Mouse (Mus musculus): ENCODE results near the gene Pi4k2b.
A peak's percentile ranks its signal among the peaks of the same experiment; 100 is the strongest.
"Not testable (repeated sequence)": the region's sequence is repeated elsewhere in the genome, so short reads cannot be mapped to it uniquely, and the experiment has no call there.

Pi4k2b gene

DNA sequence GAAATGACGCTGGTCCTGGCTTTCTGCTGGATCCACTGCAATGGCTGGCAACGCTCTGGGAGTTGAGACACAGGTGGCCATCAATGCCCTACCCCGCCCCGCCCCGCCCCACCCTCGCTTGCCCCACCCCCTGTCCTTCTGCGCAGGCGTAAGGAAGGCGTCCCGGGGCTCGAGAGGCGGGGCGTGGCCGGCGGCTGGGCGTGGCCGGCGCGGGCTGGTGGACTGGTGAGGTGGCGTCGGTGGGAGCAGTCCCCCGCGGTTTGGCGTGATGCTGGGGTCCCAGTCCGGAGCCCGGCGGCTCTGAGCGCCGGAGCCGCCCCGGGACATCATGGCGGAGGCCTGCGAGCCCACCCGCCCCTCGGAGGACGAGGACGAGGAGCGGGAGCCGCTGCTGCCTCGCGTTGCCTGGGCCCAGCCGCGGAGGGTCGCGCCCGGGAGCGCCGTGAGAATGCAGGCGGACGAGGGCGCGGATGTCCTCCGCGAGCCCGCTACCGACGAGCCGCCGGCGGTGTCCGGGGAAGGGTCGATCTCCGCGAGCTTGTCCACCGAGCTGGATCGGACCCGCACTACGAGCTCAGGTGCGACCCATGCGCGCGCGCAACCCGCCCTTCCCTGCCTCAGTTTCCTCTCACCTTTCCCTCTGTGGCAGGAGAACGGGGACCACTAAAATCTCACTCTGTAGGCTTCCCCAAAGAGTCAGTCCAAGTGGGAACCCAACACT is at the start of gene Pi4k2b:
TSS of gene Pi4k2b (plus strand) at position 184 of the 721 bp plus-strand sequence.
- peak; percentile 77 for DNase-seq (ENCODE audit: low spot score)

DNA sequence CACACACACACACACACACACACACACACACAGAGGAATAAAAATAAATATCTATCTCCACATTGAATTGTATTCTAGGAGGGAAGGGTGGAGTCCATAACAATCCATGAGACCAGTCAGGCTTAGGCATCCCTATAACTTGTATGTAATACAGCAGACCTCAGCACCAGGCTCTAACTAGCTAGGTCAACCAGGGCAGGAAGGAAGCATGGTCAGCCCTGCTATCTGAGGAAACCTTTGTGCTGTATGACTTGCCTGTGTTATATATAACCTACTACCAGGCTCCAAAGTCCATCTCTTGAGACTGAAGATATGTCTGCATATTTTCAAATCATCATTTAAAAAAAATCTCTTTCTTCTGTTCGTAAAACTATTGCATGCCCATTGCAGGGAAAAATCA is 44.1 kb upstream of the Pi4k2b start:
- no peak for DNase-seq (ENCODE audit: low spot score)

DNA sequence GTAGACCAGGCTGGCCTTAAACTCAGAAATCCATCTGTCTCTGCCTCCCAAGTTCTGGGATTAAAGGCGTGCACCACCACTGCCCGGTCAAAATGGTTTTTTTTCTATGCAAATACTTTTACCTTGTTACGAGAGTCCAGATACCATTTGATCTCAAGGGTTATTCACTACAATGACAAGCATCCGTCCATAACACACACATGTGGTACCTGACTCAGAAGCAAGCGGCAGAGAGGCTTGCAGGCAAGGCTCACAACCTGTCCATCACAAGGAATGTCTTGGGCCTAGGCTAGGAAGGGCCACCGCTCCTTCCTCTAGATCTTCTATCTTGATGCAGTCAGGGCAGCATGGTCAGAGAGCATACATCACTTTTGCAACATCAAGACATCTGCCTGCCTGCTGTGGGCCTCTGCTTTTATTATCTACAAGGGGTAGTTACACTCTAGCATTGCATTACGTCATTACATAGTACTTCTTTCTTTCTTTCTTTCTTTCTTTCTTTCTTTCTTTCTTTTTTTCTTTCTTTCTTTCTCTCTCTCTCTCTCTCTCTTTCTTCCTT is 43.4 kb upstream of the Pi4k2b start:
- not testable (repeated sequence) for DNase-seq (ENCODE audit: low spot score)

DNA sequence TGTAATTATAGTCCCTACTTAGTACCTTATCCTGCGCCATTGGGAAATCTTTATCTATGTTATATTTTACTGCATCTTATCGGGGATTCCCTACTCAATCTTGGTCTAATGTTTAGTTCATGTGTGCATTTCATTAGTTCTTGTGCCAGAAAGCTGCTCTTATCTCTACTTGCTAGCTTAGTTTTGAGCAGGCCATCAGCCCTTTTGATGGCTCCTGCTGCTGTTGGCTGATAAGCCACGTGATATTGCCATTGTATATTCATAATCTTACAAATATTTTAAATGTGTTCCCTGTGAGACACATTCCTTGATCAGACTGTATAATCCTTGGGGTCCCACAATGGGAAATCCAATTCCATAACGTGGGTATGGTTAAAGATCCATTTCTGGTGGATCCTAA is 36.8 kb upstream of the Pi4k2b start:
- DNase-seq (ENCODE audit: low spot score): no peak

DNA sequence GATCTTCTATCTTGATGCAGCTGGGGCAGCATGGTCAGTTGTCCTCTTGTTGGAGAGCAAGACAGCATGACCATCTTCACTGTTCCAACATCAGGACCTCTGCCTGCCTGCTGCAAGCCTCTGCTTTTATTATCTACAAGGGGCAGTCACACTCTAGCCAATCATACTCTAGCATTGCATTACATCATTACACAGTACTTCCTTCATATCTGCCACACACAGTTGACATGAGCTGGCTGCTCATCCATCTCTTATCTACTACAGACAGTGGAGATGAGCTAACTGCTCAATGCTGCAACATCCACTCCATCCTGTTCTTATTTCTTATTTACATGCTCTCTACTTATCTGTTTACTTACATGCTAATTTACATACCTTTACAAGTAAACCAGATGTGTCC is 28.7 kb upstream of the Pi4k2b start:
- DNase-seq (ENCODE audit: low spot score): no peak

DNA sequence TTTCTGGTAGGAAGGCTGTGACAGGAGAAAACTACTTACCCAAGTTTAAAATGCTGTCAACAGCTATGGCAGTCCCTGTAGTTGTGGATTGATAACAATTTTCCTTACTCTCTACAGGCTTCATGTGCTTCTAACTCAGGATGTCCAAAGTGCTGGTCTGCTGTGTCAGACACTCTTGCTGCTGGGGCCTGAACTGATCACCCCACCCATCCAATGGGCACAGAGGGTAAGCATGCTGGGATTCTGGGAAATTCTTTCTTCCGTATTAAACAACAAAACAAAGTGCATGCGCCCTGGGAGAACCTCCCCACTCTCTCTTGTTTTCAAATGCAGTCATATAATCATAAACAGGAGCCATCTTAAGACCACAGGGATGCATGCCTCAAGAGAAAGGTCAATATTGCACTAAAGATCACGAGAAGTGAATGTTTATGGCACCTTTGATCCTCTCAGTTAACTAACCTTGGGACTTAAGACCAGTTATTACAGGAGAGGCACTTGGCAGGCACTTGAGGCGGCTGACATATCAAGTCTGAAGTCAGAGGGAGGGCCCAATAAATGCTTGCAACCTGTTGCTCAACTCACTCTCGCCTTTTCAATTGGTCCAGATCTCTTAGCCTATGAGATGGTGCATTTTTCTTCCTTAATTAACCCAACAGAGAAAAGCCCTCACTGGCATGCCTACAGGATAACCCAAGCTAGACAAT is 24.5 kb upstream of the Pi4k2b start:
- DNase-seq (ENCODE audit: low spot score): no peak

DNA sequence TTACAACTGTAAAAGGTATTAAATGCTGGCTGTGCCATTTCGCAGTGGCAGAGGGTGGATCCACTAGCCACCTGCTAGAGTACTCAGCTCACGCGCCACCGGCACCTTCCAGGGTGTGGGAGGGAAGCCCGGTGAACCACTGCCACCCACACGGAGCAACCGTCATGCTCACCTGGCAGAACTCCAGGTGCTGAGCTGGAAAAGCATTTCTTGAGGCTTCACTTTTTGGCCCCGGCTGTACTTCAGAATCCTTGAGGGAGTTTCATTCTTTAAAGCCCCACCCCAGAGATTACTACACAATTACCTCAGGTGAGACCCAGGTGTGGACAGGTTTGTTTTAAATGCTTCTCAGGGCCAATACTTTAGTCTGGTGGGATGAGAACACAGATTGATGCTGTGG is 20.4 kb upstream of the Pi4k2b start:
- DNase-seq (ENCODE audit: low spot score): no peak

DNA sequence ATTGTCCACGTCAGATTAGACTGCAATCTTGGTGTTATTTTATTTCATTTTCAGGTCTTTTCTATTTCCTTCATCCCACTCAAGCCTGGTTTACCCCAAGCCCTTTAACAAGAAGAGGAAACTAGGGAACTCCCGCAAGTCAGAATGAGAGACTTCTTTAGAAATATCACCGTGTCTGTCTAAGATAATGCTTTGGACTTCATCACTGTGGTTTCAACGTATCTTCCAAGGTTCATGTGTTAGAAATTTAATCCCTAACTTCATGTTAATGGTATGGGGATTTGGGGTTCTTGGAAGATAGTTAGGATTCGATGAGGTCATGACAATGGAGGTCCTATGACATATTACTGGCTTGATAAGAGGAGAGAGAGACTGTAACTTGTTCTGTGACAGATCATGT is 13.6 kb upstream of the Pi4k2b start:
- DNase-seq (ENCODE audit: low spot score): no peak

DNA sequence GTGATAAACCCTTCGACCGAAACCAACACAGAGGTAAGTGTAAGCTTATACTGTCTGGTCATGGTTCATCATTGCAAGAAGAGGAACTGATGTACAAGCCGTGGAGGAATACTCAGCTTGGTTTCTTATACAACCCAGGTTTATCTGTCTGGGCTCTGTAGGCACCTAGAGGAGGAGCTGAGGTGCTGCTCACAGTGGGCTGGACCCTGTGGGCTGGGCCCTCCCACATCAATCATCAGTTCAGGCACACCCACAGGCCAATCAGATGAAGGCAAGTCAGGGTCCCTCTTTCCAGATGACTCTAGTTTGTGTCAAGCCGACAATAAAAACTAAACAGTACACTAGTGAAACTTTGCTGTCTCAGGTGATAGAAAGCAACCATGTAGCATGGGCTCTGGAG is 8.6 kb upstream of the Pi4k2b start:
- DNase-seq (ENCODE audit: low spot score): no peak

DNA sequence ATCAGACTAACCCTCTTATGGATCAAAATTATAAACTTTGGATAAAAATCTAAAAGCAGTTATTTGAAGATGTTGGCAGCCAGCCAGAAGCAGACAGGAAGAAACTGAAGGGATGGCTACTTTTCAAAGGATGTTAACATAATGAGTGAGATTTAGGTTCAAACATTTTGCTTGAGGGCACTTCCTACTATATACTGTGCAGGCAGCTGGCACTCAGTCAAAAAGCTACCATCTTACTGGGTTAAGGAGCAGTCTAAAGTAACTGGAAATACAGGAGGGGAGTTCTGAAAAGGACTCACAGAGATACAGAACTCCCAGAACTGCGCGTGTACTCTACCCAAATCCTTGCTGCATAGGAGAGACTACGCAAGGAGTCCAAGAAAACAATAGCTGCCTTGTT is 5.3 kb upstream of the Pi4k2b start:
- no peak for DNase-seq (ENCODE audit: low spot score)

DNA sequence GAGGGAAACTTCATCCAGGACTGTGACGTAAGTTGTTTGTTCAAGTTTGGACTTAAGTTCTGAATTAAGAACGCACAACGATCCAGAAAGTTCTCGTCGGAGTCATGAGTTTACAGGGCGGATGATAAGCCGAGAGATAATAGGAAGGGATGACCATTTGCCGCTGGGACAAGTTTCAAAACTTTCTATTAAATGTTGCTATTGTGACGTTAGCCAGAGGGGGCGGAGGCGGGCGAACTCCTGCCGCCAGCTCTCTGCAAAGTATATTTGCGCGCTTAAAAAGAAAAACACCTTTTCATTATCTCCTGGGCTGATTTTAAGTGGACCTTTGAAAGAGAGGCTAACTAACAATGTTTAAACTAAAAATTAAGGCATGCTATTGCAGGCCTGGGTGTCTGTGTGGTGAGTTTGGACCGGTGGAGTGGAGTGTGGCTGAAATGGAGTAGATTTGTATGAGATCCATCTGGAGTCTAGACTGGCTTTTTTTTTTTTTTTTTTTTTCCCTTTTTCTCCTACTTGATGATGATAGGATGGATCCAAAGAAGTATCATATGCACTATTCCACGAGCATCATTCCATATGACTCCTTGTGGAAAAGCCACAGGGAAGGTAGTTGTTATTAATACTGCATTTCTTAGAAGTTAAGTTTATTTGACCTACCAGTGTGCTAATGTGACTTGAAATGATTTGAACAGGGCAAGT is 889 bp downstream of the Pi4k2b start:
- peak; percentile 42 for DNase-seq (ENCODE audit: low spot score)

DNA sequence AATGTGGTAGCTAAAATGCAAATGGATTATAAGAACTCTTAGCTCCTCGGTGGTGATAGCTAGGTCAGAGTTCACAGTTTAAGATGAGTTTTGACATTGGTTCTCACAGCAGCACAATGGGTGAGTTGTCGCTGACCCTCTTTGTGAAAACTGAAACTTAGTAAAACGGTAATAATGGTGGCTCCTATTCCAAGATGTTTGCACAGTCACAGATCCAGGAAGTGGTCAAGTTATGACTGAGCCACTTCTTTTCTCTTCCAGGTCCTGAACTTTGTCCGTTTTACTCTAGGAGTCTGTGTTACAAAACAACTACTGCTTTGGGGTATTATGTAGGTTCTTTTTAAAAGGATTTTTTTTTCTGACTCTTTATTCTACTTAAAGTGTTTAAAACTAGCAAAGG is 1.9 kb downstream of the Pi4k2b start:
- no peak for DNase-seq (ENCODE audit: low spot score)

DNA sequence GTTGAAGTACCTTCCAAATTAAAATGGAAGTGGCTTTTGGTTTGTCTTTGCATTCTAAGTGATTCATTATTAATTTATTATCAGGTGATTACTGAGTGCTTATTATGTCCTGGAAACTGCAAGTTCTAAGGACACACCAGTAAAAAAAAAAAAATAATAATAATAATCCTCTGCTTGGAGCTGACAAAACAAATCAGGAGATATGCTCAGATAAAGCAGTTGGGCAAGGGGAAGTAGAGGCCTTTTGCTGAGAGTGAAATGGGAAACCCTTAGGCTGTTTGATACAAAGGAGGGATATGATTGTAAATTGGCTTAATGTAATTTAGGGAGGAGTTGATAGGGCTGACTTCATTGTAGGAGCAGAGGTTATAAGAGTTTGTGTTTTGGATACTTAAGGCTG is 5.5 kb downstream of the Pi4k2b start:
- no peak for DNase-seq (ENCODE audit: low spot score)

DNA sequence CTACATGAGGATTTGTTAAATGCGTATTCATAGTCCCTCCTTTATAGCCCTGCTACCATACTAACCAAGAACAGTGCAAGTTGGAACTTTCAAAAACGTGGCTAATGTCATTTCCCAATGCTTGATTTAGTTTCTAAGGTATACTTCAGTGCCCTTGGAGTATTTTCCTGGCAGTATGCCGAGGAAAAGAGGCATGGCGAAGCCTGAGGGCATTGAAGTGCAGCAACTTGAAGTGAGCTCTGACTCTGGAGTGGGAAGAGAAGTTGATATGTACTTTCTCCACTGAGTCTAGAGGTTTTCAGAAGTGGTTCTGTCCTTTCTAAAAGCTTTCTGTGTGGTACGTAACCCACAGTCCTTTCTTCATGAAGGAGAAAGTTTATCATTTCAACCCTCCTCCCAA is 7.4 kb downstream of the Pi4k2b start:
- DNase-seq (ENCODE audit: low spot score): no peak

DNA sequence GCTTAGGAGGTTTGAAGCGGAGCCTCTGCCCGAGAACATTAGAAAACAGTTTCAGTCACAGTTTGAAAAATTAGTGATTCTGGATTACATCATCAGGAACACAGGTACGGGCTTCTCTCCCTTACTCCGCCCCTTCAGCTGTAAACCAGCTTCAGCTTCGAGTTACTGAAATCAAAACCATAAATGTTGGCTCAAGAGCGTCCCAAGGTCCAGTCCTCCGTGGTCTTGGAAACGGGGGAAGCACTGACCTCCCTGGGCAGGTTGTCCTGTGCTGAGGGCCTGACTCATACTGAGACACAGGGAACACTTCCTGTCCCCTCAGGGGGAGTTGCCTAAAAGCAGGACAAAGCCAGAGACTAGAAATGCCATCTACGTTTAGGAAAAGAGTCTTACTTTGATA is 11.8 kb downstream of the Pi4k2b start:
- no peak for DNase-seq (ENCODE audit: low spot score)

DNA sequence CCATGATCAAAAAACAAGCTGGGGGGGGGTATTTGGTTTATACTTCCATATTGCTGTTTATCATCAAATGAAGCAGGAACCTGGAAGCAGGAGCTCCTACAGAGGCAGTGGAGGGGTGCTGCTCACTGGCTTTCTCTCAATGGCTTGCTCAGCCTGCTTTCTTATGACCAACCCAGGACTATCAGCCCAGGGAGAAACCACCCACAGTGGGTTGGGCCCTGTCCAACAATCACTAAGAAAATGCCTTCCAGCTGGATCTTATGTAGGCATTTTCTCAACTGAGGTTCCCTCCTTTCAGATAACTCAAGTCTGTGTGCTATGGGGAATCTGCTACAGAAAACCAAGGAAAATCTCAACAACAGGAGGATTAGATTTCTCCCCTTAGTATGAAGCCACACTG is 12.8 kb downstream of the Pi4k2b start:
- DNase-seq (ENCODE audit: low spot score): no peak

DNA sequence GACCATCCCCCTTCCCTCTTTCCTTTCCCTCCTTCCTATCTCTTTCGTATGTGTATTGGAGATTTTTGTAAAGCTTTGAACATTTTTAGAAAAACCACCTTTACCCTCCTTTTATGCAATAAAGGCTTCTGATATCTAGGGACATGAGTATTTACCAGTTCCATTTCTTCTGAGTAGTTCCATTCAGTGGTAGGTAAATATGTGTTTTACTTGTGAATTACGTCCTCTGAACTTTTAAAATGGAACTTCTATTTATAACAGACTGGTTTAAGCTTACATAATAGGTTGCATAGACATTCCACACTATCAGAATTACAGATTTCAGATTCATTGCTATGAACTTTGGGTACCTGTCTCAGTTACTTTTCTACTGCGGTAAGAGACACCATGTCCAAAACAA is 14.0 kb downstream of the Pi4k2b start:
- no peak for DNase-seq (ENCODE audit: low spot score)

DNA sequence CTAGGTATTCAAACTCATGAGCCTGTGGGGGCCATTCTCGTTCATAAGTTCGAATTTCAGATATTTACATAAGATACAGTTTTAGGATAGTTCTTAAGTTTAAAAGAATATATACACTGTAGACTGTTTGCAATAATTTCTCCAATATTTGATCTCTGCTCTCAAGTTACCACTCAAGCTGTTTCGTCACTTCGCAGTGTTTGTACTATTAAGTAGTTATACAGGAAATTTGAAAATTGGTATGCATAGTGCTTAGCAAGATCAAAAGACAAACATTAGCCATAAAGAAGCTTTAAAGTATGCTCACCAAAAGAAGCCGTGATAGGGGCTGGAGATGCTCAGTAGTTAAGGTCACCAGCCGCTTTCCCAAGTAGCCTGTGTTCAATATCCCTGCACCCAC is 14.6 kb downstream of the Pi4k2b start:
- no peak for DNase-seq (ENCODE audit: low spot score)

DNA sequence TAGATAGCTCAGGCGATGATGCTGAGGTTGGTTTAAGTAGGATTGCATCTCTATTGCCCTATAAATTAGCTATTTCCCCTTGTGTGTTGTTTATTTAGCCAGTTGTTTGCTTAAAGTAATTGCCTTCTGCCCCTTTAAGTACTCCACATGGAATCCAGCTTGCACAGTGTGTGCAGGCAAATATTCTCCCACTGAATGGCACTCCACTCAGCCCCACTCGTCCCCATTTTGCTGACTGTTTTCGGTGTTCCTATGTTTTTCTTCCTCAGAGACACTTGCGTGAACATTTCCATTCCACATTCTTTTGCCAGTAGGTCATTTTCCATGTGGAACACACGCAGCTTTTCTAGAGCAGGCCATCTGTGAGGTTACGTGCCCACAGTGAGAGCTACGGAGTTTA is 21.2 kb downstream of the Pi4k2b start:
- DNase-seq (ENCODE audit: low spot score): no peak

DNA sequence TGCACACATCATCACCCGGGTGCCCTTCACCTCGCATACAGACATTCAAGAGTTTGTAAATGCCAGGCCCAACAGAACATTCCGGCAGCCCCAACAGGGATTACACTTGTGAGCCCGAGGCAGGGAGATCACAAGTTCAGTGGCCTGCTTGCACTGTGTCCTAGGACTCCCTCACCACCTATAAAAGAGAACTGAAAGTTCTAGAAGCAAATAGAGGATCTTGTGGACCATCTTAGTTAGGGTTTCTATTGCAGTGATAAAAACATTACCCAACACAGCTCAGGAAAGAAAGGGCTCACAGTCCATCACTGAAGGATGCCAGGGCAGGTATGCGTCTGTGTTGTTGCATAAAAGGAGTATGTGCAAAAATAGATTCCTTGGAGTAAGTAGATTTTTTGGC is 32.9 kb downstream of the Pi4k2b start:
- DNase-seq (ENCODE audit: low spot score): no peak

DNA sequence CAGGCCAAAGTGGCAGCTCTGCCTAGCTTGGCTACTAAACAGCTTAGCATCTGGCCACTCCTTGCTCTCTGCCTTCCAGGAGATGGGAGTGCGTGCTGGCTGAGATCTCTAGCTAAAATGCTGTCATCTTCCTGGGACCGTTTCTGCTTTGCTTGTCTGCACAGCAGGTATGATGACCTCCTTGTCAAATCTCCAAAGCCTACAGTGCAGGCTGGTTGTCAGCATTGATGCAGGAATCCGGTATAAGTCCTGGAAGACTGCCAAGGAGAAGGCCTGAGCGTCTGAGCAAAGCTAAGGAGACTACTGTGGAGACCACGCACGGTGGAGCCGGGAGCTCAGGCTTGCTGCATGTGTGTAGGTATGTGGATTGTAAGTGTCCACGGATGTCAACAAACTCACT is 33.9 kb downstream of the Pi4k2b start, which contains the start of gene Zcchc4:
TSS of gene Zcchc4 (plus strand) at position 173 of the 400 bp plus-strand sequence.
- no peak for DNase-seq (ENCODE audit: low spot score)

DNA sequence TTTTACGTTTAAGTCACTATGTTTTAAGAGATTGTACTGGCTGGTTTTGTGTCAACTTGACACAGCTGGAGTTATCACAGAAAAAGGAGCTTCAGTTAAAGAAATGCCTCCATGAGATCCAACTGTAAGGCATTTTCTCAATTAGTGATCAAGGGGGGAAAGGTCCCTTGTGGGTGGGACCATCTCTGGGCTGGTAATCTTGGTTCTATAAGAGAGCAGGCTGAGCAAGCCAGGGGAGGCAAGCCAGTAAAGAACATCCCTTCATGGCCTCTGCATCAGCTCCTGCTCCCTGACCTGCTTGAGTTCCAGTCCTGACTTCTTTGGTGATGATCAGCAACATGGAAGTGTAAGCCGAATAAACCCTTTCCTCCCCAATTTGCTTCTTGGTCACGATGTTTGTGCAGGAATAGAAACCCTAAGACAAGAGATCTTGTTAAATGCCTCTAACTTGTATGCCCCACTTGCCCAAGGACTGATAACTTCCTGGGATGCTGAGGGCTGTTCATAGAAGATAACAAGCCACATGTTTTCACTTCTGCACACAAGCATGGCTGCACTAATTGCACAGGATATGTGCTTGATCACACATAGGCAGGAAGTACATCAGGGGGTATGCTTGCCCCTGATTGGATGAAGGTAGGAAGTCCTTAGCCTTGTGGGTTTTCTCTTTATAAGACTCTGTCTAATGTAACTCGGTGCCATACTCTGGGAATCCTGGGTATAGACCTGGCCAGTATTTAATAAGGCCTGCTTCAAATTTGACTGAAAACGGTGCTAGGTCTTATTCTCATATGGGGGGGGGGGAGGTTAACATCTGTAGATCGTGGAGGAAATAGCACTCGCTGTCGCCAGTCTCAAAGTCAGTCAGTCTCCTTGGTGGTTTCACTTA is 35.3 kb downstream of the Pi4k2b start:
- not testable (repeated sequence) for DNase-seq (ENCODE audit: low spot score)

All from T-cell, adult 2 months (primary cell).